Mouse (Mus musculus) embryonic facial prominence, embryonic 13.5 days (tissue): ENCODE measurements around the gene Lfng. TPM values are rescaled to one million over a fixed set of nuclear protein-coding genes. Genes with fewer than 3 reads are reported as not detected.

Experiments used
- ATAC-seq: fragments of 200-750 bp; cut with Nextera tagmentation; 2 replicates; pipeline ENCODE4 v1.8.0; 2017; ENCODE audit warnings: low read depth; ENCODE audit not compliant: insufficient number of reproducible peaks, insufficient read depth, low FRiP score, low TSS enrichment
- H3K27ac ChIP-seq: fragments of 300-500 bp; sonication (generic); 2 replicates; pipeline ENCODE4 v1.5.1; 2015; ENCODE audit warnings: moderate library complexity, mild to moderate bottlenecking, inconsistent platforms
- H3K27me3 ChIP-seq: fragments of 300-500 bp; sonication (generic); 2 replicates; pipeline ENCODE4 v1.6.1; 2015; ENCODE audit warnings: mild to moderate bottlenecking, inconsistent platforms
- H3K36me3 ChIP-seq: fragments of 300-500 bp; sonication (generic); 2 replicates; pipeline ENCODE4 v1.6.1; 2015; ENCODE audit warnings: mild to moderate bottlenecking, inconsistent platforms
- H3K4me1 ChIP-seq: fragments of 300-500 bp; sonication (generic); 2 replicates; pipeline ENCODE4 v1.6.1; 2015; ENCODE audit warnings: inconsistent platforms
- H3K4me2 ChIP-seq: fragments of 300-500 bp; sonication (generic); 2 replicates; pipeline ENCODE4 v1.6.1; 2015; ENCODE audit warnings: moderate library complexity, mild to moderate bottlenecking, inconsistent platforms
- H3K4me3 ChIP-seq: fragments of 300-500 bp; sonication (generic); 2 replicates; pipeline ENCODE4 v1.5.1; 2015; ENCODE audit warnings: mild to moderate bottlenecking, inconsistent platforms
- H3K9ac ChIP-seq: fragments of 300-500 bp; sonication (generic); 2 replicates; pipeline ENCODE4 v1.6.1; 2015; ENCODE audit warnings: mild to moderate bottlenecking, inconsistent platforms
- H3K9me3 ChIP-seq: fragments of 300-500 bp; sonication (generic); 2 replicates; pipeline ENCODE4 v1.6.1; 2016; ENCODE audit warnings: inconsistent platforms
- WGBS: fragments of 180-500 bp; shearing (Covaris S2); methylation state at CpG from one replicate; pipeline ENCODE4 v1.1.7; 2015; ENCODE audit warnings: mixed read lengths; 5-methylcytosine and 5-hydroxymethylcytosine counted together
- polyA plus RNA-seq: library from polyadenylated mRNA; unstranded; fragments of >200 nt; fragmentation: Nextera tagmentation; extraction: Ambion mirVana; gene quantifications from 2 replicates; pipeline ENCODE4 v1.2.1, GENCODE M21; 2015

Gene Lfng
- polyA plus RNA-seq, 1 experiment from 2014 or later = 21.8 TPM

DNA sequence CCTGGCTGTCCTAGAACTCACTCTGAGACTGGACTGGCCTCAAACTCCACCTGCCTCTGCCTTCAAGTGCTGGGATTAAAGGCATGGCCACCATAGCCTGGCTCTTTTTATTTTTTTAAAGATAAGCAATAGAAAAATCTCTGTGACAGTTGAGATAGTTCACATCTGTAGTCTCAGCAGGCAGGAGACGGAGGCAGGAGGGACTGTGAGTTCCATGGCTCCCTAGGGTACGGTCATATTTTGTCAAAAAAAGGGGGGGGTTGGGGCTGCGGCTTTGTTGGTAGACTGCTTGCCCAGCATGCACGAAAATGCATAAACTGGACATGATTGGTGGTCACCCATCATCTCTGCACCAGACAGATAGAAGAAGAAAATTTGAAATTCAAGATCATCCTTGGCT, 35.9 kb upstream of the Lfng start:
- 72% methylated on average over 4 of the region's 4 CpGs for WGBS
- H3K4me1 ChIP-seq = peaks cover 36% of the 10 kb centered on the region
- H3K9me3 ChIP-seq = no peaks in the 10 kb centered on the region
- H3K9ac ChIP-seq = no peak overlapping the region
- no peak overlapping the region for H3K27ac ChIP-seq
- H3K36me3 ChIP-seq = no peaks in the 10 kb centered on the region
- H3K27me3 ChIP-seq = no peaks in the 10 kb centered on the region
- no peak overlapping the region for H3K4me2 ChIP-seq
- no peak overlapping the region for H3K4me3 ChIP-seq
- ATAC-seq = no peak

DNA sequence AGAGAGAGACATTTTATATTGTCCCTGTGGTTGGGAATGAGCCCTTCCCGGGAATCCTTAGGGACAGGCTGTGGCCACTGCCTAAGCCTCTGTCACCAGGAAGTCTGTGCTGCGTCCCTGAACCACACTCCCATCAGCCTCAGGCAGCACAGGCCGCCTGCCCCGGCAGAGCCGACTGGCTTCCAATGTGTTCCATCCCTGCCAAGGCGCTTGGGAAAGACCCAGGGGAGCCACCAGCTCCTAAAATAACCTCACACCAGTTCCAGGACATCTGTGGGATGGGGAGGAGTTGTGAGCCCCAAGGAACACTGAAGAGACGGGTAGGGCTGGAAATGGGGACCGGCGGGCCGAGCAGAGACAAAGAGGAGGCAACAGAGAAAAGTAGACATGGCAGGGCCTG, 35.4 kb upstream of the Lfng start:
- Histone ChIP-seq H3K4me3 (no peak overlapping the region), H3K36me3 (no peaks in the 10 kb centered on the region), H3K27ac (peak overlapping the region; percentile 33; the same call in 1 of the 2 replicates), H3K9ac (0 out of 2 replicates have a peak overlapping the region, but pooled peaks have one; percentile 36), H3K9me3 (no peaks in the 10 kb centered on the region), H3K4me2 (no peak overlapping the region), H3K4me1 (peaks cover 32% of the 10 kb centered on the region), H3K27me3 (no peaks in the 10 kb centered on the region)
- WGBS = 54% methylated on average over 10 of the region's 10 CpGs
- ATAC-seq = no peak

DNA sequence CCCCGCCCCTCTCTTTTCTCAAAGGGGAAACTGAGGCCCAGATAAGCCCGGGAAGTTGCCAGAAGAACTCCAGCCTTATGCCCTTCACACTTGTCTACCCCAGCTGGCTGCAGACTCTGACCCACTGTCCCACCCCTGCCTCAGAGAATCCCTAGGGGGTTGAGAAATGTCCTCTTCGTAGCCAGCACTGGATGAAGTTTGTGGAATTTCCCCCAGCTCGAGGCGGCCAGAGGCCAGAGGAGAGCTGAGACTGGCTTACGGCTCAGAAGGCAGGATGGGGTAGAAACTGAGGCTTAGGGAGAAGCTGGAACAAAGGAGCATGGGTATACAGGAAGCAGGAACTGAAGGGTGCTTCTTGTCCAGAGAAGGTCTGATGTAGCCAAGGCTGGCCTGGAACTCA, 34.5 kb upstream of the Lfng start:
- no peak for ATAC-seq
- Histone ChIP-seq H3K4me3 (no peak overlapping the region), H3K27ac (no peak overlapping the region)

DNA sequence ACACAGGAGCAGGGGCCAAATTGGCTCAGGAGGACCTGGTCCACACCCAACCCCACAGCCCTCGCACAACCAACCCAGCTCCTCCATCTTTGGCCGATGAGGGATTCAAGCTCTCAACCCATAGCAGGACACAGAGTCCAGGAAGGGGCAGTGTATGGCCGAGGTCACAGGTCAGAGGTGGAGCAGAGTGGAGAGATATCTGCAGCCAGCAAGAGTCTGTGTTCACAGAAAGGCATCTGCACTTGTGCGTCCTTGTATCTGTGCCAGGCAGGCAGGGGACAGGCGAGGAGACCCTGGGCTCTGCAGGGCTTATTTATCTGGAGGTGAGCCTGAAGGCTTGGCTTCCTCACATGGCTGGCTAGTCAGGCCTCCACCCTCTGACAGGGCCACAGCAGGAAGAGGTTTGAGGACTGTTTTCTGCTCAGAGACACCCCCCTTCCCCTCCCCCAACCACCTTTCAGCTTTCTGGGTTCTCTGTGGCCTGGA, 31.7 kb upstream of the Lfng start:
- H3K36me3 ChIP-seq = no peaks in the 10 kb centered on the region
- H3K27me3 ChIP-seq = no peaks in the 10 kb centered on the region
- H3K27ac ChIP-seq = no peak overlapping the region
- H3K4me1 ChIP-seq = peaks cover 35% of the 10 kb centered on the region
- no peaks in the 10 kb centered on the region for H3K9me3 ChIP-seq
- WGBS = 51% methylated on average over 5 of the region's 5 CpGs
- H3K4me3 ChIP-seq = no peak overlapping the region
- H3K9ac ChIP-seq = no peak overlapping the region
- ATAC-seq = no peak
- no peak overlapping the region for H3K4me2 ChIP-seq

More for the DNA sequence above, 34.5 kb upstream of the Lfng start:
- Histone ChIP-seq H3K27me3 (no peaks in the 10 kb centered on the region), H3K9me3 (no peaks in the 10 kb centered on the region), H3K4me1 (peaks cover 22% of the 10 kb centered on the region), H3K4me2 (no peak overlapping the region), H3K9ac (no peak overlapping the region), H3K36me3 (no peaks in the 10 kb centered on the region)
- WGBS = 72% methylated on average over 6 of the region's 6 CpGs

DNA sequence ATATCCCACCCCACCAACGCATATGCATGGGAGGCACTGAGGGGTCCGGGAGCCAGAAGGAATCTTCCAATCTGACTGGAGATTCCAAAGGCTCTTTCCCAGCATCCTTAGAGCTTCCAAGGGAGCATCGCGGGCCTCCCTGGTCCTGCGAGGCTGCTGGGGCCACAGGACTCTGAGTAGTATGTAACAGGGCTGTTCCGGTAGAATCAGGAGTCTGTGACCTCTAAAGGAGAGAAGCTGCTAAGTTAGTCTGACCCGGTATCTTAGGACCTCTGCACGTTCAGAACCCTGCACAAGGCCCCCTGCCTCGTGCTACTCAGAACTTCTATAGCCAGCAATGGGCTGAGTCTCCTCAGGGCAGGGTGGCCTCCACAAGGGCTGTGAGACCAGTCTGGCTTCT, 27.9 kb upstream of the Lfng start:
- Histone ChIP-seq H3K4me2 (peak overlapping the region; percentile 24; the same call in 1 of the 2 replicates), H3K4me1 (peaks cover 64% of the 10 kb centered on the region)

DNA sequence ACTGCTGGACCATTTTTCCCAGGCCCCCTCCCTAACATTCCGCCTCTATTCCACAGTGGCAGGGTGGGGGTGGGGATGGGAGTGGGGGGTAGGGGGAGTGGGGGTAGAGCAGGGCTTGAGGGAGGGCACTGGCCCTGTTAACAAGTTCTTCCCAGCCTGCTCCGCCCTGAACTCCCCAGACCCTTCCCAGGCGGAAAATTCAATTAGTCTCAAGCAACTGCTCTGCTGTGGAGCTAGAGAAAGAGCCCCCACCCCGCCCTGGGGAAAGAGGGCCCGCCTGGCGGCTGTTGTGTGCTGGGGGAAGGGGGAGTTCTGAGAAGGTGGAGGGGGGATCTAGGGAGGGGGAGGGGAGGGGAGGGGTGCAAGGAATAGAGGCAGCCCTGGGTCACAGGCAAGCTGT, 27.3 kb upstream of the Lfng start:
- WGBS = 8% methylated on average over 4 of the region's 6 CpGs
- peaks cover 65% of the 10 kb centered on the region for H3K4me1 ChIP-seq
- H3K9me3 ChIP-seq = no peaks in the 10 kb centered on the region
- peak; percentile 70; the same call in 1 of the 2 replicates for ATAC-seq
- H3K4me3 ChIP-seq = no peak overlapping the region
- no peaks in the 10 kb centered on the region for H3K27me3 ChIP-seq
- H3K27ac ChIP-seq = peak overlapping the region; percentile 84
- peak overlapping the region; percentile 24 for H3K4me2 ChIP-seq
- no peaks in the 10 kb centered on the region for H3K36me3 ChIP-seq
- H3K9ac ChIP-seq = no peak overlapping the region

More for the DNA sequence above, 27.9 kb upstream of the Lfng start:
- no peaks in the 10 kb centered on the region for H3K27me3 ChIP-seq
- ATAC-seq = no peak
- no peak overlapping the region for H3K4me3 ChIP-seq
- no peaks in the 10 kb centered on the region for H3K36me3 ChIP-seq
- H3K27ac ChIP-seq = peak overlapping the region; percentile 84
- no peak overlapping the region for H3K9ac ChIP-seq
- H3K9me3 ChIP-seq = no peaks in the 10 kb centered on the region
- 21% methylated on average over 9 of the region's 9 CpGs for WGBS

DNA sequence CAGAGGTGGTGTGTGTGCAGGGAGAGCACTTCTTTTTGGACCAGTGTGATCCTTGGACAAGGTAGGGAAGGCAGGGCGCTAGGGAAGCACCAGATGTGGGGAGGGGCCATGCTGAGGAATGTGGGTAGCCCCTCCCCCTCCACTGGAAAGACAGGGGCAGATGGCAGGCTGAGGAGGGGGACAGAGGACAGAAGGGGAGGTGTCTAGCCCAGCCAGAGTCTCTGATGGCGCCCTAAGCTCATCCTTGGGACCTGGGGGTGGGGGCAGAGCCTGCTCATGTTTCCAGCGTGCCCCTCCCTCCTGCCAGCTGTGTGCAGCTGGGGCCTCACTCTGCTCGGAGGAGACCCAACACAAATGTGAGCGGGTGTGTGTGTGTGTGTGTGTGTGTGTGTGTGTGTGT, 25.6 kb upstream of the Lfng start:
- WGBS = 0% methylated on average over 5 of the region's 5 CpGs
- Histone ChIP-seq H3K27ac (peak overlapping the region; percentile 84), H3K27me3 (no peaks in the 10 kb centered on the region), H3K4me3 (no peak overlapping the region), H3K36me3 (no peaks in the 10 kb centered on the region), H3K4me1 (peaks cover 62% of the 10 kb centered on the region), H3K4me2 (peak overlapping the region; percentile 27; the same call in 1 of the 2 replicates), H3K9ac (0 out of 2 replicates have a peak overlapping the region, but pooled peaks have one; percentile 12), H3K9me3 (no peaks in the 10 kb centered on the region)
- peak; percentile 35 for ATAC-seq

DNA sequence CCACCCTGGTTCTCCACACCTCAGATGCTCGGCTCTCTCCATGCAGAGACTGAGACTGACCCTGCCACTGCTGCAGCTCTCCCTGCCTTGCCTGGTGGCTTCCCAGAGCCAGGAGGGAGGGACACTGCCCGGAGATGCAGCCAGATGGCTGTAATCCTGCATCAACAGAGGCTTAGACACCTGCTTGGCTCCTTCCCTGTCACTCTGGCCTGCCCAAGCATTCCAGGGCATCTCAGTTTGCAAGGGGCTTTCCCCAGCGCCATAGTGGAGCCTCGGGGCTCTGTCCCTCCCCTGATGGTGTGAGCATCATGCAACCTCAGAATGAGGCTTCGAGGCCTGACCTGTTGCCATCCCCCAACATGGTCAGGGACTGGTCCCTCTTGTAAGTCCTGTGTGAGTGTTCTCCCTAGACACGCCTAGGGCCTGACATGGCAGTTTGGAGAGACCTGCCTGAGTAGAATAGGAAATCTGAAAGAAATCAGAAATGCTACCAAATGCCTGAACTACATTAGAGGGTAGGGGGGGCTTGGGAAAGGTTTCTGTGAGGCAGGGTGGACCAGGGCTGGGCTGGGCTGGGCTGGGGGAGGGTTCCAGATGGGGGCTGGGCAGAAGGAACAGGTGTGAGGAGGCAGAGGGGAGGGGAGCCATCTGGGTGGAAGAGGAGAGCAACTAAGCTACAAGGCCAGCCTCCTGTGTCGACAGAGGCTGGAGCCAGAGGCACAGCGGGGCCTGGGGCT, 24.0 kb upstream of the Lfng start:
- Histone ChIP-seq H3K9ac (peak overlapping the region; percentile 40; the same call in 1 of the 2 replicates), H3K4me2 (no peak overlapping the region), H3K27ac (peak overlapping the region; percentile 64), H3K36me3 (no peaks in the 10 kb centered on the region), H3K4me1 (peaks cover 64% of the 10 kb centered on the region), H3K27me3 (no peaks in the 10 kb centered on the region), H3K4me3 (no peak overlapping the region), H3K9me3 (no peaks in the 10 kb centered on the region)
- no peak for ATAC-seq
- whole genome bisulfite sequencing = 23% methylated on average over 8 of the region's 8 CpGs

DNA sequence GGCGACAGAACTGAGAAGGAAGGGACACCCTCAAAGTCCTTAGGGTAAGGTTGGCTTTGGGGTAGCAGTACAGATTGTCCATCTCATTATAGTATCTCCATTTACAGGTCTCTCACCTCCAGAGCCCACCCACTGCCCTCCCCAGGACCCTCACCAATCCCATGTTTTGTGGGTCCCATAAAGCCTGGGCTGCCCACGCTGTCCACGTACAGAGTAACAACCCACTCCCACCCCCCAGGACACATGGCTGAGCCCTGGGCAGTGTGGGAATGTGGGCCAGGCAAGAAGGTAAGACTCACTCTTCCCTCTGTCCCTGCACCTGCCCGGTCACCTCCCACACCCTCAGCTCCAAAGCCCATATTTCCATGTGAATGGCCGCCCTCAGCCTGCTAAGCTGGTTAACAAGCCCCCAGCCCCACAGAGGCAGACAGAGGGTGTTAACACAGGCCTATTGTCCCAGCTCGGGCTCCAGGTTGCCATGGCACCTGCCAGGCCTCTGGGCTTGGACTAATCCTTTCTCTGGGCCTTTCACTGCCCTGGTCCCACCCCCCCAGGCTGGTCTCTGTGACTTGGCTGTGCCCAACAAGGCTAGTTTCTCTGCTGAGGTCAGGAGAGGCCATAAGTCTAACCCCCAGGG, 23.3 kb upstream of the Lfng start:
- Histone ChIP-seq H3K4me2 (no peak overlapping the region), H3K36me3 (no peaks in the 10 kb centered on the region), H3K9me3 (no peaks in the 10 kb centered on the region), H3K27me3 (no peaks in the 10 kb centered on the region), H3K27ac (peak overlapping the region; percentile 33), H3K9ac (peak overlapping the region; percentile 16; the same call in 1 of the 2 replicates), H3K4me3 (no peak overlapping the region), H3K4me1 (peaks cover 57% of the 10 kb centered on the region)
- 47% methylated on average over 6 of the region's 6 CpGs for WGBS
- ATAC-seq = no peak

DNA sequence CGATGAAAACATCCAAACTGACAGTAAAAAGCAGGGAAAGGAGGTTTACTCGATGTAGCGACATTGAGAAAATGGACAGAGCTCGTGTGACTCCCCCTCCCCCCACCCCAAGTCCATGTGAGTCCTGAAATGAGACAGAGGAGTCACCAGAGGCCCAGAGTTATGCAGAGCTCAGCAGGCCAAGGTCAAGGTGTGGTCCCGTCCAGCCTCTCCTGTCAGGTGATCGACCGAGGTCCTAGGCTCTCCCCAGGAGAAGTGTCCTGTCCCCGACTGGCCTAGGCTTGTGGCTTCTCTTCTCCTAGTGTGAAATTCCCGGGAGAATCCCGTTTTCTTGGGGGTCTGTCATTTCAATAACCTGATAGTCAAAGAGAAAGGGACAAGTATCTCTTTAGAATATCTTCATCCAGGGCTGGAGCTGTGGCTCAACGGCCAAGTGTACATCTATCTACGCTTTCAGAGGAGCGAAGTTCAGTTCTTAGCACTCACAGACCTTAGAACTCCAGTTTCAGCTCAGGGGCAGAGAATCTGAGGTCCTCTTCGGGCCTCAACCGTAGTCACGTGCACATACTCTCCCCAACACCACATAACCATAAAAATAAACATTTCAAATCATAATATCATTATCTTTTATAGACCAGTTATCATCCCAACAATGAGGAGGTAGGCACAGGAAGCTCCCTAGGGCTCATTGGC, 17.9 kb upstream of the Lfng start:
- Histone ChIP-seq H3K4me2 (no peak overlapping the region), H3K27me3 (no peaks in the 10 kb centered on the region), H3K36me3 (no peaks in the 10 kb centered on the region), H3K27ac (no peak overlapping the region), H3K4me3 (no peak overlapping the region), H3K9ac (no peak overlapping the region), H3K4me1 (peaks cover 20% of the 10 kb centered on the region), H3K9me3 (no peaks in the 10 kb centered on the region)
- 87% methylated on average over 16 of the region's 16 CpGs for WGBS
- no peak for ATAC-seq

DNA sequence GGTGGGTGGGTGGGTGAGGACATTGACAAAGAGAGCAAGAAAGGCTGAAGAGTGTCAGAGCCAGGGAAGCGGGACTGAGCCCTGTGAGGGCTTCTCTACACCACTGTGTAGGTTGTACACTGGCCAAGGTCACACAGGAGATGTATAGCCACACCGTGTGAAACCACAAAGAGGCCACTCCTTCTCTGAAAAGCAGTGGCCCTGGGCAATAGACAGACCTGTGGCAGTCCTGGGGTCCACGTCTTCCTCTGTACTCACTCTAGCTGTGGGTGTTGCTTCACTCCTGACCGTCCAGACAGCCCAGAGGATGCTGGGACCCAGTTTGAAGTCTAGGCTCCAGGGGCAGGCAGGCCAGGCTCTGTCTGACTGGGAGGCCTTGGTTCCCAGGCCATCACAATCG, 12.3 kb upstream of the Lfng start:
- ATAC-seq = no peak
- H3K4me2 ChIP-seq = no peak overlapping the region

More for the DNA sequence above, 12.3 kb upstream of the Lfng start:
- H3K4me1 ChIP-seq = peaks cover 29% of the 10 kb centered on the region
- no peaks in the 10 kb centered on the region for H3K36me3 ChIP-seq
- H3K9ac ChIP-seq = no peak overlapping the region
- H3K27ac ChIP-seq = no peak overlapping the region
- no peaks in the 10 kb centered on the region for H3K27me3 ChIP-seq
- WGBS = 65% methylated on average over 5 of the region's 5 CpGs
- H3K4me3 ChIP-seq = no peak overlapping the region
- no peaks in the 10 kb centered on the region for H3K9me3 ChIP-seq
